Mouse (Mus musculus): Measurements from ENCODE around the gene Fam229a. TPM values are rescaled to one million over a fixed set of nuclear protein-coding genes. Genes with fewer than 3 reads are reported as not detected.

Gene Fam229a
- polyA plus RNA-seq, 1 experiment from 2014 or later, result not detected

DNA sequence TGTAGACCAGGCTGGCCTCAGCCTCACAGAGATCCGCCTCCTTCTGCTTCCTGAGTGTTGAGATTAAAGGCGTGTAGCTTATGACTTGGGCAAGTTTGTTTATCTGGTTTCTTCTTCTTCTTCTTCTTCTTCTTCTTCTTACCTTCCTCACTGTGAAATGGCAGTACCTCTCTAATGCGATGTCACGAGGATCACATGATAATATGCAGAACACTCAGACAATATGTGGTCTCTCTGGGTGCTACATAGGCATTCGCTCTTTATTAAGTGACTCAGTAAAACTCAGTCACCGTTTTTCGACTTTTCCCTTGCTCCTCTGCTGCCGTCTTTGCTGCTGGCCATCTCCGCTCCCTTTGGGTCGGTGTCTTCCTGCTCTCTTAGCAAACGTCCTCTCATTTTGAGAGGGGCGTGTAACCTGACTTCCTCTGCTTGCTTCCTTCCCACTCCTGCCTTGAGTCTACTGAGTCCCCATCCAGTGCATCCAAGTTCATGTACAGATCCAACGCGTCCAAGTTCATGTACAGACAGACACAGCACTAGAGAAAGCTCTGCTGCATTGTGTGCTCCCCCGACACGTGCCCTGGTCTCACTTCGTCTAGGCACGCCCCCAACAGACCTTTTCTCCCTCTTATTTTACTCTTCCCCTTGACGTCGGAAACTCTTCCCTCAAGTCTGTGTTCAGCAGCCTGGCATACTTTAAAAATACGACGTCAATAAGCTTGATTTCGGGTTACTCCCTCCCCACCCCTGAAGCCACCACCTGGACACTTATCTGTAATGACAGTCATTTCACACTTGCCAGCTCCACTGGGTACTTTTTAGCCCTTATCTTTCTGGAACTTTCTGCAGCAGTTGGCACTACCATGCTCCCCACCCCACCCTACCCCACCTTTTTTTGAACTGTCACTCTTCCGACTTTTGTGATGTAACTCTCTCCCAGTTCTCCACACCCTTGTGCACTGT, 27.6 kb upstream of the Fam229a start:
- 90% methylated on average over 24 of the region's 24 CpGs for WGBS (ENCODE audit: missing documents)
- H3K4me3 ChIP-seq (ENCODE audit: inconsistent target), result no peak overlapping the region
- H3K27ac ChIP-seq, result no peak overlapping the region
- H3K79me2 ChIP-seq (ENCODE audit: inconsistent target), result peaks cover 29% of the 10 kb centered on the region
- H3K36me3 ChIP-seq (ENCODE audit: inconsistent target), result peaks cover 36% of the 10 kb centered on the region

DNA sequence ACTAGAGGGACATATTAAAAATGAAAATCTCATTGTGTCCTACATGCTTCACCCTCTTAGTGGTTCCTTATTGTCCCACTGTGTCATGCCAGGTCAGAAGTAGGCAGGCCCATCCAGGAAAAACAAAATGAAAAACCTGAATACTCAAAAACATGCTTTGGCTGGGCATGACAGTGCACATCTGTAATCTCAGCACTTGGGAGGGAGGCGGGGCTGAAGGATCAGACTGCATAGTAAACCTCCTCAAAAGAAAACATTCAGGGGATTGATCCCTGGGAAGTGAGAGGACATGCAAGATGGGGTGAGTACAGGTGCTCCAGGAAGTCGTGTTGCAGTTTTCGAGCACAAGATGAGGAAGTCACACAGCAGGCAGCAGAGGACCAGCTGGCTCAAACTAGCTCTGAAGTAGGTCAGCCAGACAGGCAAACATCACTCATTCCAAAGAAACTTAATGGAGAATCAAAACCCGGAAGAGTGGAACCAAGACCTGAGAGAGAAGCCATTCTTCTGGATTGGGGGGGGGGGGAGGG, 26.6 kb upstream of the Fam229a start:
- Histone ChIP-seq H3K27ac (no peak overlapping the region), H3K36me3 (ENCODE audit: inconsistent target) (peaks cover 46% of the 10 kb centered on the region)

DNA sequence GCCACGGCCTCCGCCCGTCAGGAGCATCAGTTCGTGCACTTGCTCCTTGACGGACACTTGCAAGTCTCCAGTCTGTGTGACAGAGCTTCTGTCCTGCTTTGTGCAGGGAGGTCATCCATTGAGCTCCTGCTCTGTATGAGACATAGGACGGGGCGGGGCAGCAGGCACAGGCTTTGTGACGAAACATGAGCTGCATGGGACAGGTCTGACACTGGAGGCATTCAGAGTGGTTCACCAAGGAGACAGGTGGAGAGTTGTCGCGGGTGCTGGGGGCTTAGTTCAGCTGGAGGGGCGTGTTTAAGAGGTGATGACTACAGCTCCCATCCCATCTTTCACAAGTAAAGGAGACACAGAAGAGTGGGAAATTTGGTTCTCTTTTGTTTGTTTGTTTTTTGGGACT, 14.9 kb upstream of the Fam229a start:
- no peaks in the 10 kb centered on the region for H3K79me2 ChIP-seq (ENCODE audit: inconsistent target)
- 97% methylated on average over 11 of the region's 11 CpGs for WGBS (ENCODE audit: missing documents)
- peaks cover 73% of the 10 kb centered on the region for H3K36me3 ChIP-seq (ENCODE audit: inconsistent target)
- H3K27ac ChIP-seq, result no peak overlapping the region
- H3K4me3 ChIP-seq (ENCODE audit: inconsistent target), result no peak overlapping the region

More for the DNA sequence above, 26.6 kb upstream of the Fam229a start:
- 76% methylated on average over 4 of the region's 4 CpGs for WGBS (ENCODE audit: missing documents)
- Histone ChIP-seq H3K79me2 (ENCODE audit: inconsistent target) (peaks cover 29% of the 10 kb centered on the region), H3K4me3 (ENCODE audit: inconsistent target) (no peak overlapping the region)

DNA sequence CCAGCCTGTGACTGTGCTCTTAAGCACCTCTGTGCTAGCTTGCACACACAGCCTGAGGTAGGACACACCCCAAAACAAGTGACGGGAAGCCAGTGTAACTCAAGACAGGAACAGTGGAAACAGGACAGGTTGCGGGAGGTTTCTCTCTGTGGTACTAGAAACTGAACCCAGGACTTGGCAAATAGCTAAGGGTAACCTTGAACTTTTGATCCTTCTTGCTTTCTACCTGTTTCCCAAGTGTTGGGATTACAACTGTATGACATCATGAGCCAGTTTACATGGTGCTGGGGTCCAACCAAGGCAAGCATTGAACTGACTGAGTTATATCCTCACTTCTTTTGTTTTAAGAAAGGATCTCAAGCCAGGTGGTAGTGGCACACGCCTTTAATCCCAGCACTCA, 11.1 kb upstream of the Fam229a start:
- Histone ChIP-seq H3K79me2 (ENCODE audit: inconsistent target) (no peaks in the 10 kb centered on the region), H3K27ac (no peak overlapping the region), H3K36me3 (ENCODE audit: inconsistent target) (peaks cover 73% of the 10 kb centered on the region), H3K4me3 (ENCODE audit: inconsistent target) (no peak overlapping the region)
- WGBS (ENCODE audit: missing documents), result 98% methylated on average over 3 of the region's 3 CpGs

DNA sequence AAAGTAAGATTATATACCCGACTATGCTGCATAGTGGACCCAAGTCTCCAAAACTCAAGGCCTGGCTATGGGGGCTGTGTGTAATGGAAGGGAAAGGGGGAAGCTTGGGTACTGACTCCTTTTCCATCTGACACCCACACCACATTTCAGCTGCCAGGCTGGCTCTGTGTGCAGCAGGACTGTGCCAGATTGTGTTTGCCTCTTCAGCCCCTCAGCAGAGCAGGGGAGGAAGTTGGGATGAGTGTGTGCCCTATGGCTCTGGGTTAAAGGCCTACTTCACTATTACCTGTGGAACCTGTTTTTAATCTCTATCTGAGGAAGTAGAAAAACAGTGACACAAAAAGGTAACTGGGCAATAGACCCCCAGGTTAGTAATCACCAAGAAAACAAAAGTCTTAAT, 9.9 kb upstream of the Fam229a start:
- no peaks in the 10 kb centered on the region for H3K79me2 ChIP-seq (ENCODE audit: inconsistent target)
- H3K27ac ChIP-seq, result no peak overlapping the region
- WGBS (ENCODE audit: missing documents), result 100% methylated on average over 1 of the region's 1 CpGs
- no peak overlapping the region for H3K4me3 ChIP-seq (ENCODE audit: inconsistent target)
- H3K36me3 ChIP-seq (ENCODE audit: inconsistent target), result peaks cover 76% of the 10 kb centered on the region

DNA sequence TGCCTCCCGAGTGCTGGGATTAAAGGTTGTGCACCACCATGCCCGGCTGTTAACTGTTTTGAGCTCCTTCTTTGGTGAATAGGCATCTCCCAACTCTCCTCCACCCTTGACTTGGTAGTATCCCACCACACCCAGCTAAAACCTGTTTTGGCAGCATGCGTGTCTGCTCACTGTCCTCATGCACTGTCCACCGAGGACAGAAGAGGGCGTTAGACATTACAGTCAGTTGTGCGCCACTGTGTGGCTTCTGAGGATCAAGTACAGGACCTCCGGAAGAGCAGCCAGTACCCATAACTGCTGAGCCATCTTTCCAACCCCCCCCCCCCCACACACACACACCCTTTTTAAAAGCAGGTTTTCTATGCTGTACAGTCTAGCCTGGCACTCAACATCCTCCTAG, 3.7 kb downstream of the Fam229a start:
- no peaks in the 10 kb centered on the region for H3K79me2 ChIP-seq (ENCODE audit: inconsistent target)
- H3K4me3 ChIP-seq (ENCODE audit: inconsistent target), result no peak overlapping the region
- H3K27ac ChIP-seq, result no peak overlapping the region
- 86% methylated on average over 6 of the region's 7 CpGs for WGBS (ENCODE audit: missing documents)
- H3K36me3 ChIP-seq (ENCODE audit: inconsistent target), result no peaks in the 10 kb centered on the region

DNA sequence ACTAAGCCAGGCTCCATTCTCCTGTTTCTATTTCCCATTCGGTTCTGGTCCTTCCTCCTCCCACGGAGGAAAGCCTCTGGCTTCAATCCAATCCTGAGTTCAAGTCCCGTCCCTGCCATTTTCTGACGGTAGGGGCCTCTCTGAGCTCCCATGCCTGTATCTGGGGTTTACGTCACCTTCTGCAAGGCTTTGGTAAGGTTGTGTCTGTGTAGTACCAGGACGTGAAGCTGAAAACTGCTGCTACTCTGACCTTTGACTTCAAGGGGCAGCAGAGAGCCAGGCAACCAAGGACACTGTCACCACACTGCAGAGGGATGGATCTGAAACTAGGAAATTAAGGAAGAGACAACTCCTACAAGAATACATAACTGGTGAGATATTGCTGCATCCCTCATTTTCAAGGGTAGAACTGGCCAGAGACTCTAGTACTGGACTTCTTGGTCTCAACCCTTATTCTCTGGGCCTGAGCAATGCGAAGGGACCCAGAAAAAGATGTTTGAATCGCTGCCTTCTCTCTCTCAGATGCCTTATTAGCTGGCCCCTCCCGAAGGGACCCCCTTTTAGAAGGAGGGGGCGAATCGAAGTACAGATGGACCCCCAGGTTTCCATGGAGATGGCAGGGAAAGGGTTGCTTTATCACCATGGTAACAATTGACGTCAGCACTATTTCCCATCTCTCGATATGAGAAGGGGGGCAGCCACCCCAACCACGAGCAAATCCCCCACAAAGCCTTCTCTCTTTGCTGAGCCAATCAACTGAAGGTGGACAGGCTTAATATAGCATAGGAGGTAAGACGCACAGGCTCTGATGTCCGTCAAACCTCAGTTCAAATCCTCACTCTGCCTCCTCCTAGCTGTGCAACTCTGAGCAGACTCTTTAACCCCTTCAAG, 4.9 kb downstream of the Fam229a start:
- H3K36me3 ChIP-seq (ENCODE audit: inconsistent target), result no peaks in the 10 kb centered on the region
- peak overlapping the region; percentile 94 for H3K27ac ChIP-seq
- no peaks in the 10 kb centered on the region for H3K79me2 ChIP-seq (ENCODE audit: inconsistent target)
- no peak overlapping the region for H3K4me3 ChIP-seq (ENCODE audit: inconsistent target)
- 17% methylated on average over 16 of the region's 16 CpGs for WGBS (ENCODE audit: missing documents)

DNA sequence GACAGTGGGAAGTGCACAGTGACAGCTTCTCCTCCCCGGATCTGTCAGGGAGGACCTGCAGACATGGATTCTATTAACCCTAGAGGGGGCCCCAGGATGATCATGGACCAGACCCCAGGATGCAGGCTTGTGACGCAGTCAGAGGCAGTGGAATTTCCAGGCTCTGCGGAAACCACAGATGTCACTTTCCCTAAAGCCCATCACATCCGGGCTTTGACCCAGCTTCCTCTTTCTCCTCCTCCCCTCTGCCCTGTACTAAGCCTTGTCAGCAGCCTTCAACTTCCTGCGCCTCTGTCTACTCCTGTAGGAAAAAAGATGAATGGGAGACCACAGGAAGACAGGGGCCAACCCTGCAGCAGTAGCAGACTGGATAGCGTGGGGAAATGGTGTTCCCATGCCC, 5.6 kb downstream of the Fam229a start:
- WGBS (ENCODE audit: missing documents), result 0% methylated on average over 6 of the region's 6 CpGs
- H3K79me2 ChIP-seq (ENCODE audit: inconsistent target), result no peaks in the 10 kb centered on the region
- H3K36me3 ChIP-seq (ENCODE audit: inconsistent target), result no peaks in the 10 kb centered on the region
- peak overlapping the region; percentile 94 for H3K27ac ChIP-seq
- H3K4me3 ChIP-seq (ENCODE audit: inconsistent target), result no peak overlapping the region

DNA sequence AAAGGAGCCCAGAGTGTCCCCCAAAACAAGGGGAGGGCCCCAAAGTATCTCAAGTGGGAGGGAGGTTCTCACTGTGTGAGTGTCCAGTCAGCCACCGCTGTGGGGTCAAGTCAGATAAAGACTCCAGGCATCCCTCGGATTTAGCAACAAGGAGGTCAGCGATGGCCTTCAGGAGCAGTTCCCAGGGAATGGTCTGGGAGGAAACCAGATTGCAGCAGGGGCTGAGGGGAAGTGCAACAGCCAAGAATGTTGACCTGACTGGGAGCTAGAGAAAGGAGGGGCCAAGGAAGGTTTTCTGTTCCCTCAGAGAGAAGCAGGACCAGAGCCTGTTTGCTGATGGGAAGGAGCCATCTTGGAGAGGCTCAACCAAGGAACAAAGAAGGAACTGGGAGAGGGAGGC, 8.0 kb downstream of the Fam229a start:
- no peak overlapping the region for H3K4me3 ChIP-seq (ENCODE audit: inconsistent target)
- no peak overlapping the region for H3K27ac ChIP-seq
- H3K36me3 ChIP-seq (ENCODE audit: inconsistent target), result no peaks in the 10 kb centered on the region
- 89% methylated on average over 3 of the region's 3 CpGs for WGBS (ENCODE audit: missing documents)
- H3K79me2 ChIP-seq (ENCODE audit: inconsistent target), result no peaks in the 10 kb centered on the region

DNA sequence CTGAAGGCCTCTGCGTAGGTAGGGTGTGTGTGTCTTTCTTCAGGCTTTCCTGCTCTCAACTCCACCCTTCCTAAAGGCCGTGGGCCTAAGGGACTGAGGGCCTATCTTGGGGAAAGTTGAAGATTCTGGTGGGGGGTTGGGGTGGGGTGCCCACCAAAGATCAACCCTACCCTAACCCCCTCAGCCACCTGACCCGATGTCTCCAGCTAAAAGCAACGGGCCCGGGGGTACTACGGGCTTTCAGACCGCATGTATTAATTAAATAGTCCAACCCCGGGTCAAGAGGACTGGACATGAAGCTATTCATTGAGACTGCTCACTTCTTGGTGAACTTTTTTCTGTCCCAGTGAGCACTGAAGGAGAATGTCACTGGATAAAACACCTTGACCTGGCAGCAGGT, 9.0 kb downstream of the Fam229a start:
- Histone ChIP-seq H3K79me2 (ENCODE audit: inconsistent target) (no peaks in the 10 kb centered on the region), H3K36me3 (ENCODE audit: inconsistent target) (no peaks in the 10 kb centered on the region), H3K4me3 (ENCODE audit: inconsistent target) (peak overlapping the region; percentile 31; the same call in 1 of the 2 replicates), H3K27ac (peak overlapping the region; percentile 62)
- 83% methylated on average over 8 of the region's 8 CpGs for WGBS (ENCODE audit: missing documents)

DNA sequence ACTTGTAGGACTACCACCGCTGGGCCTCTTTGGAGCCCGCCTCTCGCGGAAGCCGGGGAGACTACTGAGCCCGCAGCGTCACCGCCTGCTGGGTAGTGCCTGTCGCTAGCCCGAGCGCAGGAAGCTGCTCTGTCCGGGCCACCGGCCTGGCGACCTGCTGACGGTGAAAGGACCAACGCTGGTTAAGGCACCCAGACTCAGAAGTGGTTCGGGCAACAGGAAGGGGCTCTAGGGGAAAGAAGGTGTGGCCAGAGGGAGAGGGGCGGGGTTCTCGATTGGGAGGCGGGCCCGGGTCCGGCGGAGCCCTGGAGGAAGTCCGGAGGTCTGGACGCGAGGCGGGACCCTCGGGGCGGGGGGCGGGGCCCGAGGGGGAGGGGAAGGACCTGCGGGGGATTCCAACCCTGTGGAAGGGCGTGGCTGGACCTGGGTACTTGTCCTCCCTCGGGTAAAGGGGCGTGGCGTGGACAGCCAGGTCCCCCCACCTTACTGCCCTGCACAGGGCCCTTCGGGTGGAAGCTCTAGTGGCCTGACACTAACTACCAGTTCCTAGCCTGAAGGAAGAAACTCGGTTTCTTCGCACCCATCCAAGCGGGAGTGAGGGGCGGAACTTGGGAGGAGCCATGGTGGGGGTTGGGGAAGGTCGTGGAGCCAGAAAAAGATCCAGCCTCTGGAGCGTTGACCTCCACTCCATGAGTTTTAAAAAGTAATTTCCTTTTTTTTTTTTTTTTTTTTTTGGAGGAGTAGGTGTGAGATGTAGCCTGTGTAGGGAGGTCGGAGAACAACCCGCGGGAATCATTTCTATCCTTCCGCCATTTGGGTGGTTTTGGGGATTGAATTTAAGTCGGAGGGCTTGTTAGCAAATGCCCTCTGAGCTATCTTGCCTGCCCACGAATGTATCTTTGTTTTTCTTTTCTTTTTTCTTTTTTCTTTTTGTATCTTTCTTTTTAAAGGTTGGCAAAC, 9.9 kb downstream of the Fam229a start:
- Histone ChIP-seq H3K27ac (peak overlapping the region; percentile 62), H3K36me3 (ENCODE audit: inconsistent target) (no peaks in the 10 kb centered on the region)
- WGBS (ENCODE audit: missing documents), result 5% methylated on average over 47 of the region's 49 CpGs

DNA sequence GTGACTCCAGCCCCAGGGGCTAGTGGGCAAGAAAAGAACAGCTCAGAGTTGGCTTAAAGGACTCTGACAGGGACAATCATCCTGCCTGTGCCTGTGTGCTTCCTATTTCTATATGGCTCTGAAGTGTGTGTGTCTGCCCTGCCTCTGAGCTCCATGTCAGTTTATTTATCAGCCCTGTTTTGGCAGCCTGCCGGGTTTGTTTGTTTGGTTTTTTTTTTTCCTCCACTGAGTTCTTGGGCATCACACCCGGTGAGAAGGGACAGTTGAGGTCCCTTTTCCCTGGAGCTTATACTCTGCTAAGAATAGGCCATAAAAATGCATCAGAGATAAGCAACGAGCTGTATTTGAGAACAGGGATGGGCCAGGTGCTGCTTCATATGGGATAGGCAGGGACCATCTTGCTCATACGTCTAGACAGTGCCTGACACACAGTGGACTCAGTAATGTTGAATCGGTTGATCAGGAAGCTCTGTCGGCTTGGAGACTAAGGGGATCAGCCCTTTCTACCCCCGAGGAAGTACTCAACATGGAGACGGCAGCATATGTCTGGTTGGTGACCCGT, 11.4 kb downstream of the Fam229a start:
- Histone ChIP-seq H3K36me3 (ENCODE audit: inconsistent target) (no peaks in the 10 kb centered on the region), H3K79me2 (ENCODE audit: inconsistent target) (no peaks in the 10 kb centered on the region), H3K27ac (no peak overlapping the region), H3K4me3 (ENCODE audit: inconsistent target) (no peak overlapping the region)
- 66% methylated on average over 9 of the region's 9 CpGs for whole genome bisulfite sequencing (ENCODE audit: missing documents)

More for the DNA sequence above, 9.9 kb downstream of the Fam229a start:
- Histone ChIP-seq H3K79me2 (ENCODE audit: inconsistent target) (no peaks in the 10 kb centered on the region), H3K4me3 (ENCODE audit: inconsistent target) (peak overlapping the region; percentile 31)

DNA sequence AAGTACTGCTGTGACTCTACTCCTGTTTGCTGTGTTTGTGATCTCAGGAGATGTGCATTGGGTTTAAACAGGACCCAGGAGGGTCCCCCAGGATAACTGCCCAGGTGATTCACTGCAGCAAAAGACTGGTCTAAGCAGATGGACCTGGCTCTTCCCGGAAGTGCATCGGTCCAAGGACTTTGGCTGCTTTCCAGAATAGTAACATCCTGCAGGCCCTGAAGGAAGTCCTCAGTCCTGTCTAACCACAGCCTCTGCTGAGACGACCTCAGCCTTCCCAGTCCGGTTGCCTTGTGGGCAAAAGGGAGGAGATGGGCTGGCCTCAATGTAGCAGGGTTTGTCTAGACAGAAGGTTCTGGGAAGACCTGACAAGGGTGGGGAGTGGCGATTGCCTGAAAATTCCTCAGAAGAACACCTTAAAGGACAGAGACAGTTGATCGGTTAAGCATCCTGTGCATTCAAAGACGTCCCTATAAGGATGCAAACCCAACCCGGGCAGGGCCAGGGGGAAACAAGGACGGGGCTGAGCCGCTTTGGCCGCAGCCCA, 12.0 kb downstream of the Fam229a start:
- Histone ChIP-seq H3K4me3 (ENCODE audit: inconsistent target) (no peak overlapping the region), H3K79me2 (ENCODE audit: inconsistent target) (no peaks in the 10 kb centered on the region), H3K36me3 (ENCODE audit: inconsistent target) (no peaks in the 10 kb centered on the region), H3K27ac (no peak overlapping the region)
- 59% methylated on average over 11 of the region's 11 CpGs for WGBS (ENCODE audit: missing documents)

All from macrophage (primary cell).